Mouse (Mus musculus) C3H10T1/2 (cell line): ENCODE results near the gene Ebna1bp2. TPM values are rescaled to one million over a fixed set of nuclear protein-coding genes. Genes with fewer than 3 reads are reported as not detected.

Experiments
- polyA plus RNA-seq, 2 experiments: library from polyadenylated mRNA; unstranded; fragments of >200 nt; fragmentation: generic; extraction: Trizol; gene quantifications; one replicate each; pipeline ENCODE4 v1.2.1; 2012; ENCODE audit warnings: missing spikeins in 2 of 2

Gene Ebna1bp2
- polyA plus RNA-seq = 10 to 100 TPM; 12.5 to 40.3 TPM

DNA sequence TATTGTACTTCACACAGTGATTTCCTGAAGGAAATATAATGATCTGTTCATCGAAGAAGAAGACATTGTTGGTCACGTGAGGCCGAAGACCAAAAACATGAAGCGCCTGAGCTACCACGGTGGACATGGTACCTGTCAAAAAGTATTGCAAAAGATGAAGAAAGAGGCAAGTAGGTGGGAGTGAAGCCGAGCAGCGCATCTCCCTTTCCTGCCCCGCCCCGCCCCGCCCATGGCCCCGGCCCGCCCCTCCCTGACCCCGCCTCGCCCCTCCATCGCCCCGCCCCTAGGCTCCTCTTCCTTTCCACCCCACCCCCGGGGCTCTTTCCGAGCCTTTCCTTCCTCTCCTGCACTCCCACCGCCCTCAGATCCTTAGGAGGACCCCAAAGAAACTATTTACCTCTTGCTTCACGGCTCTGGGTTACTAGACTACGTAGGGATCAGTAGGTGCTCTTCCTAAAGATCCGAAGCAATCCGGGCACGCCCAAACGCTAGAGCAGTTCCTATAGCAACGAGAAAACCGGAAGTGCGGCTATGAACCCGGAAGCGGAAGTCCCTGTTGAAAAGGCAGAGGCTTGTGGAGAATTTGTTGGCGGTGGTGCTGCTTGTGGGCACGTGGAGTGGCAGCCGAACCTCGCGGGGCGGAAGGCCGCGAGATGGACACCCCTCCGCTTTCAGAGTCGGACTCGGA, at the start of gene Ebna1bp2, which contains the start of gene Cfap57:
Gene Ebna1bp2, plus strand, starts transcription at position 521 of the 688 bp plus-strand sequence.
Gene Cfap57, minus strand, starts transcription at position 499 of the 688 bp plus-strand sequence.

DNA sequence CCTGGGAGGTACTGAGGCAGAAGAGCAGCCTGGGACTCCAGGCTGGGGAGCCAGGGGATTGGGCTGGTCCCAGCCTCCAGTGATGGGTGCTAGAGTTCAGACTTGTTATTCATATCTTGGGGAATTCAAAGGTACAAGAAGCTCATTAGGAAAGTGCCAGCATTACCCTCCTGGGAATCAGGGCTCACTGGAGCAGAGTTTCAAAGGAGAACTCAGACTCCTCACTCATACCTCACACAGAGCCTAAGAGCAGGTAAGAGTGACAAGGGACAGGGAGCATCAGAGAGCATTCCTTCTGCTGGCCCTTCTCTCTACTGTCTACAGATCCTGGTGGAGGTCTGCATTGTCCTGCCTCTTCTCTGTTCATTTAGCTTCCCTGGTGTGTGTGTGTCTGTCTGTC, 38.1 kb downstream of the Ebna1bp2 start, which contains the start of gene Olfr62:
Gene Olfr62, plus strand, starts transcription at position 301 of the 400 bp plus-strand sequence.

Other genes starting within 250 kb of the Ebna1bp2 start
- 10 to 100 TPM in 1 of 2 experiments, 1 to 10 TPM in 1; 2.4 to 11.3 TPM for gene Szt2, start 211.5 kb upstream of the Ebna1bp2 start, polyA plus RNA-seq
- 10 to 100 TPM; 34.6 to 47.2 TPM for gene Med8, start 211.5 kb upstream of the Ebna1bp2 start, polyA plus RNA-seq
- gene Elovl1, start 192.7 kb upstream of the Ebna1bp2 start, polyA plus RNA-seq = 100 to 1,000 TPM in 1 of 2 experiments, 10 to 100 TPM in 1; 92.6 to 116 TPM
- 100 to 1,000 TPM; 129 to 220 TPM for gene Cdc20, start 183.4 kb upstream of the Ebna1bp2 start, polyA plus RNA-seq
- gene Mpl, start 163.3 kb upstream of the Ebna1bp2 start, polyA plus RNA-seq = not detected
- not detected for gene Tie1, start 130.7 kb upstream of the Ebna1bp2 start, polyA plus RNA-seq
- not detected for gene 2610528J11Rik, start 93.8 kb upstream of the Ebna1bp2 start, polyA plus RNA-seq
- not detected for gene Tmem125, start 76.8 kb upstream of the Ebna1bp2 start, polyA plus RNA-seq
- not detected for gene Cfap57, start within 50 bp of the Ebna1bp2 start, polyA plus RNA-seq
- gene Olfr62, start 38.2 kb downstream of the Ebna1bp2 start, polyA plus RNA-seq = not detected
- gene Olfr1342, start 72.0 kb downstream of the Ebna1bp2 start, polyA plus RNA-seq = not detected
- gene Olfr1341, start 82.7 kb downstream of the Ebna1bp2 start, polyA plus RNA-seq = not detected
- not detected for gene Olfr1340, start 99.3 kb downstream of the Ebna1bp2 start, polyA plus RNA-seq
- gene Olfr1339, start 111.4 kb downstream of the Ebna1bp2 start, polyA plus RNA-seq = not detected
- not detected for gene Olfr1338, start 137.9 kb downstream of the Ebna1bp2 start, polyA plus RNA-seq
- gene Olfr1337, start 161.8 kb downstream of the Ebna1bp2 start, polyA plus RNA-seq = not detected
- gene Olfr1335, start 189.1 kb downstream of the Ebna1bp2 start, polyA plus RNA-seq = not detected
- gene Olfr1333, start 215.5 kb downstream of the Ebna1bp2 start, polyA plus RNA-seq = not detected
- not detected for gene Olfr1331, start 243.8 kb downstream of the Ebna1bp2 start, polyA plus RNA-seq